Mouse (Mus musculus) lung, adult 2 months (tissue): ENCODE measurements around the gene Cep131.

Source experiments
- CTCF ChIP-seq: fragments of 200-500 bp; IDR thresholded peaks from 2 replicates; pipeline ENCODE4 v1.5.1; 2011; ENCODE audit warnings: mild to moderate bottlenecking, low read length, control low read depth; ENCODE audit not compliant: insufficient read depth
- POLR2A ChIP-seq: fragments of 200-500 bp; IDR thresholded peaks from 2 replicates; pipeline ENCODE4 v1.6.1; 2011; ENCODE audit warnings: low read depth, mild to moderate bottlenecking, control low read depth, low read length, borderline replicate concordance; ENCODE audit errors: extremely low read depth

DNA sequence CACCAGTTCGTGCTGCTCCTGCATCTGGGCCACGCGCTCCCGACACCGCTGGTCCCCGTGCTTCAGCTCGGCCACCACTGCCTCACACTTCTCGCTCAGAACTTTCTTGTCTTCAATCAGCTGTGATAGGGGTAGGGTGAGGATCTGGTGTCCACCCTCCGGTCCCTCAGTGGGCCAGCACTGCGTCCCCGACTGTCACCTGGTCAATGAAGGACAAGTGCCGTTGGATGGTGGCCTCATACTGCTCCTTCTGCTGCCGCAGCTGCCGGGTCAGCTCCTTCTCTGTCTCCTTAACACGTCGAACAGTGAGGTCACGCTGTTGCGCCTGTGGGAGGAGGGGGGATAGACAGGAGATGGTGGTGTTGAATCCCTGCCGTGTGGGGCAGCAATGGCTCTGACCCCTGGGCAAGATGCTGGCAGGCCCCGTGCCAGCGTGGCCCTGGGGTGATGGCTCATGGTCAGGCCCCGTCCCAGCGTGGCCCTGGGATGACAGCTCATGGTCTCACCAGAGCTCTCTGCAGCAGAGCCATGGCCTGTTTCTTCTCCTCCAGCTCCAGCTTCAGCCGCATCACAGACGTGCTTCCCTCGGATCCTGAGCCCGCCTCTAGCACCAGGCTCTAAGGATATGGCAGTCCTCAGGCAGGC lies 16.2 kb downstream of the Cep131 start:
- TF ChIP-seq POLR2A = no peak
- TF ChIP-seq CTCF = no peak
